Mouse (Mus musculus): ENCODE measurements around the gene 1110017D15Rik.
A peak's percentile ranks its signal among the peaks of the same experiment; 100 is the strongest.

1110017D15Rik gene

DNA sequence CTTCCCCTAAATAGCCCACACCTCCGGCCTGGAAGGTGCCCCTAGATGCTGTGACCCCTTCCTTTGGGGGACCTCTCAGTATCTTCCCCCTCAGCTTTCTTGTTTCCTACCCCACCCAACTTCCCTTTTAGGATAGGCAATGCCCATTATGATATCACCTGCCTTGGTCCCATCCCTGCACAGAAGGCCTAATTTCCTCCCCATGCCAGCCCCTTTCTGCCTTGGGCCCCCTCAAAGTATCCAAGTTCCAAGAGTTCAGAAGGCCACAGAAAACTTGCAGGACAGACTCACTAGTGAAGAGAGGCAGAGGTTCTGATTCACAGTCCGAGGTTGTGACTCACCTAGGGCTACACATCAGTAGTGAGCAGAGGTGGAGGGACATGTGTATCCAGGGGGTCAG, at the start of gene 1110017D15Rik:
Gene 1110017D15Rik (minus strand): TSS at position 101 of the 400 bp plus-strand sequence.
- no peak for DNase-seq (ENCODE audit: low read depth, low spot score)

DNA sequence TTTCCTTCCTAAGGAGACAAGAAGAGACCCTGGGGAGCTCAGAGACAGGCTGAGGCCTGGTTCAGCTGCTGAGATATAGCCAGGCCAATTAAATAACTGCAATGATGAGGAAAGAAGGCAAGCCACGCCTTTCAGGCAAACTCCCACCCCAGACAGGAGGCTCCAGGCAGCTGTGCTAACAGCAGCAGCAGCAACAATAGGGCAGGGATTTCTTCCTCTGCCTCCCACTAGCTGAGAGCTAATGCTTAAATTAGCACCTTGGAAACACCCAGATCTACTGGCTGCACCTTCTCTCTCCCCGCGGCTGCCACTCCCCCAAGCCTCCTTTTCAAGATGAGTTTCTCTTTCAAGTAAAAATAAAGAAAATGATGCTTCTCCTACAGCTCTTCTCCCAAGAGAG, 49.0 kb upstream of the 1110017D15Rik start:
- DNase-seq (ENCODE audit: low read depth, low spot score), result peak; percentile 38

DNA sequence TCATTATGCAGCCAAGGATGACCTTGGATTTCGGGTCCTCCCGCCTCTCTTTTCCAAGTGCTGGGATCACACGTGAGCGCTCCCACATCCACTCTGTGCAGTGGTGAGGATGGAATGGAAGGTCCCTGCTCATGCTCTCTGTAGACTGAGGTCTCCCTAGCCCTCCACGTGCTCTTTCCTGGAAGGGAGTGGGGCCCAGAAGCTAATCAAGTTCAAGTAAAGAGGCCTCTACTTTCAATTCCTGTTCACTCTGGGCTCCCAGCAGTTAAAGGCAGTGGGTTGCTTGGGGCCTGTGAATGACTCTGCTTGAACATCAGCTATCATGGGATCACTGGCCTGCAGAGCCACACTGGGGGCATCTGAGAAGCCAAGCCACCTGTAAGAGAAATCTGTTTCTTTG, 46.2 kb upstream of the 1110017D15Rik start:
- DNase-seq (ENCODE audit: low read depth, low spot score), result no peak

DNA sequence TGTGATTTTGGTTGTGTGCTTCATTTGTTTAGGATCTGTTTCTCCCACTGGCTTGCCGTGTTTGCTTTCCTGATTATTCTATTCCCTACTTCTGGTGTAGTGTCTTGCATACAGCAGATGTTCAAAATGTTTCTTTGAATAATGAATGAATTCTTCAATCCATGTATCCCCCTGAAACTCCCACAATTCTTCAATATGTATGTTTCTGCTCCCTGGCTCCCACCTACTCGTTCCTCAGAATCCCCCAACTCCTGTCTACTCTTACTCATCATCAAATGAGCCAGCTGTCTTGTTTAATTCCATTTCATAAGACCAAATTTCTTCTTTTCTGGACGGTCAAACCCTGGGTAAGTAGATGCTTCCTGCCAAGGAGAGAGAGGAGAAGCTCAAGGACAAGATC, 40.0 kb upstream of the 1110017D15Rik start:
- no peak for DNase-seq (ENCODE audit: low read depth, low spot score)

DNA sequence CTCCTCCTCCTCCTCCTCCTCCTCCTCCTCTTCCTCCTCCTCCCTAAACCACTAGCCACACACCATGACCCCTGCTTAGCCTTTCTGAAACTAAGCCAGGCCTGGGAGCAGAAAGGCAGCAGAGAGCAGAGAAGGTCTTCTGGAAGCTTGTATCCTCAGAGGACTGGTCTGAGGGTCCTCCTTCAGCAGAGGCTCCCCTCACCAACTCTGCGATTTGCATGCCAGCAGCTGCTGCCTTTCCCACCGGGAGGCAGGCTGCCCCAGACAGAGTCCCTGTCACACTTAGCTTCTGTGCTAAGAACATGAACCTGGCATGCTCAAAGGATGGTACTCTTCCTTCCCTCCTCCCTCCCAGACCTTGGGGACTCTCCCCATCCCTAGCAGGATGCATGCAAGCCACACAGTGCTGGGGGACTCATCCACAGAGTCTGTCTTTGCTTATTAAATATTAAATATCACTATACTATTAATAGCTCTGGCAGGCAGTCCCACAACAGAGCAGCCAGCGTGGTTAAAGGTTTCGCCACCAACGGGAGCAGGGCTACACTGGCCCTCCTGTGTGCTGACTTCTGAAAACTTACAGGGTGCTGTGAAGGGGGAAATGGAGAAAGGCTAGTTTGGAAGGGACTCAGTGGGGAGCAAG, 39.3 kb upstream of the 1110017D15Rik start:
- no peak for DNase-seq (ENCODE audit: low read depth, low spot score)

DNA sequence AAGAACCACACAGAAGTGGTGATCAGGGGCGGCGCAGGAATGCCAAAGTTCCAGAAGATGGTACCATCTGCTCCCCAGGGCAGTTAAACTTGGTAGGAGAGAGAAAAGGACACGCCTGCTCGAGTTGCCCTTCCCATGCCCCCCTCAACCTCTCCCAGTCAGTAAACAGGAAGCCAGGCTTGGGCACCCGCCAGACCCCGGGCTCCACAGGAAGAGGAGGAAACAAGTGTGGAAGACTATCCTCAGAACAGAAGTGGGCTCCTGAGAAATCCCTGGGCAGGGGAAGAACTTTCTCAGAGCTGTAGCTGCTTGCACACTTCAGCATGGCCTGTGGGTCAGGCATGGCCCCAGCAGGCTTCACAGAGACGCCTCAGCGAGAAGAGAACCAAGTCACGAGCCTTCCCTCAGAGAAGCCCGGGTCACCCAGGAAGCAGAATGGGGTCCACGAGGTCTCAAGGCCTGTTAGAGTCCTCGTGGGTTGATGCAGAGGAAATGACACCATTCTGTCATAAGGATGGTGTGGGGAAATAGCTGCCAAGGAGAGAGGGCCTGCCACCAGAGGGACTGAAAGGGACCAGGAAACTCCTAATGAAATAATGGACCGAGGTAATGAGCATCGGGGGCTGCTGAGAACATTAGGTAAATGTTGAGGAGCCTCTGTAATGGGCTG, 38.0 kb upstream of the 1110017D15Rik start:
- DNase-seq (ENCODE audit: low read depth, low spot score), result no peak

DNA sequence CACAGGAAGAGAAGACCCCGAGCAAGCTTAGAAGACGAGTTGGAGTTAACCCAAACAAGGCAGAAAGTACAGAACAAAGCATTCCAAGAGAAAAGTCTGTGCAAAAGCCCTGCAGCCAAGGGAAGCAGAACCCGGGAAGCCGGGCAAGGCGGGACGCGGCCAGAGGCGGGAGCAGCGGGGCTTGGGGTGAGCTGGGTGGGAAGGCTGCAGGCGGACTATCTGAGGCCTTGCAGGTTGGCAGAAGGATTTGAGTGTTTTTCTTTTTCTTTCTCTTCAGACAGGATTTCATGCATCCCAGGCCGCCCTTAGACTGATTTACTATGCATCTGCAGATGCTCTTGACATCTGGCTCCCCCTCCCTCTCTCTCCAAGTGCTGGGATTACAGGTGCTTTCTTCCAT, 36.0 kb upstream of the 1110017D15Rik start:
- DNase-seq (ENCODE audit: low read depth, low spot score), result no peak

DNA sequence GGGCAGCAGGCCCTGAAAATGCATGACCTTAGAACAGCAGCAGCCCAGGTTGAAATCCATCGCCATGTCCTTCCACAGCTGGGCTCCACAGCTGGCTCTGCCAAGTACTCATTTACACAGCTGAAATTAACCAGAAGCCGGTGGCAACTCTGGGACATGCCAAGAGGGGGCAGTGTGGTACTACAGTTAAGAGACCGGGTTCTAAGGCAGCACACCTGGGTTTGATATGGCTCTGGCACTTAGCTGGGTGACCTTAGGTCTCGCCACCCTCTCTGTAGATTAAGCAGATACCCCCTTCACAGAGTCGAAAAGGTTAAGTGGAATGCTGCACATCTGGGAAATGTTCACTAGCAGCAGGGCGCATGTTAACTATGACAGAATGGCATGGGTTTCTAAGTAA, 35.4 kb upstream of the 1110017D15Rik start:
- peak; percentile 81 for DNase-seq (ENCODE audit: low read depth, low spot score)

DNA sequence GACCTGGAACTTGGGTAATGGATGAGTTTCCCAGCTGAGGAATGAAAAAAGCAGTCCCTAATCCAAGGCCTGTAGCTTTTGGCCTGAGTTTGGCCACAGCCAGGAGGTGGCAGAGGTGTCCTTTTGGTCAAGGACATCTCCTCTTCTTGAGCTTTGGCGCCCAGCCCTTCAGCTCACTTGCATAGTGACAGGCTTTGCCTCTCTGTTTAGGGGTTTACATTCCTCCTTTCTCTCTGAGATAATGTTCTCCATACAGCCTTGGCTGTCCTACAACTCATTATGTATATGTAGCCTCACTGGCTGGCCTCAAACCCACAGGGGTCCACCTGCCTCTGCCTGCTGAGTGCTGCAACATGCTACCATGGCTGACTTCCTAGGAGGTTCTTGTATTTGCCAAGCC, 30.0 kb upstream of the 1110017D15Rik start:
- no peak for DNase-seq (ENCODE audit: low read depth, low spot score)

DNA sequence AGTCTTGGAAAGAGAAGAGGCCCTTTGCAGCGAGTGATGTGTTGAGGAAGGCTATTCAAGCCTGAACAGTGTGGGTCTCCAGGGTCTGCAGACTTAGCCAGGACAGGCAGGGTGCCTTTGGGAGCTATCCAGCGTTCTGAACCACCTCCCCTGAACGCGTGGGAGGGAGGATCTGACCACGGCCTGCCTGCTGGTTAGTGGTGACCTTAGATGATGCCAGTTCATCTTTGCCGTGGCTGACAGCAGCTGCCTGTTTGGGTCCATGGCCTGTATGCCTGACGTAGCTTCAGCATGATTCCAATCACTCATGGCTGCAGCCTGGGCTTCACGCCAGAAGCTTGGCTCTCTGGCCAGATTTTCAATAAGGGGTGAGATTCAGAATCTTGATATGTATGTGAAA, 28.9 kb upstream of the 1110017D15Rik start:
- peak; percentile 62 for DNase-seq (ENCODE audit: low read depth, low spot score)

DNA sequence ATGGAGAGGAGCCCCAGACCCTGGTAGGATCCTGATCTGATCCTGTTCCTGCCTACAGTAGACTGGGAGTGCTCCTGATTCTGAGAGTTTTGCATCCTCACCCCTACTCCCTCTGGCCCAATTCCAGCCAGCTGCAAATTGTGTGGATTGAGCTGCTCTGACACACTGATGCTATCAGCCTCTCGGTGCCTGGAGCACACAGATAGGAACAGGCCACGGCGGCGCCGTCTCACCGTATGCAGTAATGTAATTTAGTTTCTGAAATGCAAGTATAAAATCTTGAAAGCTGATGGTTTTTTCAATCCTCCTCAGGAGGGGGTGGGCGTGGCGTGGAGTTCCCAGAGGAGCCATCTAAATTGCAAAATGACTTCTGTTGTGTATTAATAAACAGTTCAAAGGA, 25.0 kb upstream of the 1110017D15Rik start:
- no peak for DNase-seq (ENCODE audit: low read depth, low spot score)

DNA sequence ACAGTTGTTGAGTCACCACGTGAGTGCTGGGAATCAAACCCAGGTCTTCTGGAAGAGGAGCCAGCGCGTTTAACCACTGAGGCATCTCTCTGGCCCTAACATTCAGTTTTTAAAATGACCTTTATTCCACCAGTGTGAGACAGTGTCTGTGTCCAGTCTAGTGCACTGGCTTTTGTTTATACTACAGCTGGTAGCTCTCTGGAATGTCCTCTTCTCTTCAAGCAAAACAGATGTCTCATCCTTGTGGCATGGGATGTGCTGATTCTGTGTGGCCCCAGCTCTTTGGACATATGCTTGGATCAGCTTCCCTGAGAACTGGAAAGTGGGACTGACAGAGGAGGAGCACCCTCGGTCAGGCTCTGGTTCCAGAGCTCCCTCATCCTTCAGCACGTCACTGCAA, 17.7 kb upstream of the 1110017D15Rik start:
- no peak for DNase-seq (ENCODE audit: low read depth, low spot score)

DNA sequence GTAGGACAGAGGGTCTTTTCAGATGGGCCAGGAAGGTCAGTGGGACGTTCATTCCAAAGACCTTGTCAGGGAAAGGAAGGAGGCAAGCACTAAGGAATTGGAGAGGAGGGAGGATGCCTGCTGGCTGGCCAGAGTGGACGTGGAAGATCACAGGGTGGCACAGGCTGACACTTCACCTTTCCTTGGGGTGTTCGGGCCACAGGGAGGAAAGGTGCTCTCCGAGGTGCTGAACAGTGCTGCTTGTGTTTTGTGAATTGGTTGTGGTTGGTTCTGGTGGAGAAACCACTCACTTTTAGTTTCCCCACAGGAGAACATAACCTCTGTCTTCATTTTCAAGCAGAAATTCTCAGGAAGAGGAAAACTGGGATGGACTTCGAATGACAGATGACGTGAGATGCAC, 15.3 kb upstream of the 1110017D15Rik start:
- peak; percentile 60 for DNase-seq (ENCODE audit: low read depth, low spot score)

DNA sequence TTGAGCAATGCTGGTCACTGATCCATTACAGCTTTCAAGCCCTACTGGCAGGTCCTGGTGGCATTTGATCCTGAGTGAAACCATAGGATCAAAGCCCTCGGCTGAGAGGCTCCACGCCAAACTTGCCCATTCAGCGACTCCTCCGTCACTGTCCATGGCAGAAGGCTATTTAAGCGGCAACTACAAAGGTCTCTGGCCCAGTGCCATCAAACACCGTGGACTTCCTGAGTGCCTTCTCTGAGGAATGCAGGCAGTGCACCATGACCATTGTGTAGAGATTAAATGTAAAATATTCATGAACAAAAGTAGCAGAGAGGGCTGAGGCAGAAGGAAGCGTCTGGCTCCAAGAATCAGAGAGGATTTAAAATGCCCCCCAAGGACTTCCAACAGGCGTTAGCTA, 10.9 kb upstream of the 1110017D15Rik start:
- no peak for DNase-seq (ENCODE audit: low read depth, low spot score)

DNA sequence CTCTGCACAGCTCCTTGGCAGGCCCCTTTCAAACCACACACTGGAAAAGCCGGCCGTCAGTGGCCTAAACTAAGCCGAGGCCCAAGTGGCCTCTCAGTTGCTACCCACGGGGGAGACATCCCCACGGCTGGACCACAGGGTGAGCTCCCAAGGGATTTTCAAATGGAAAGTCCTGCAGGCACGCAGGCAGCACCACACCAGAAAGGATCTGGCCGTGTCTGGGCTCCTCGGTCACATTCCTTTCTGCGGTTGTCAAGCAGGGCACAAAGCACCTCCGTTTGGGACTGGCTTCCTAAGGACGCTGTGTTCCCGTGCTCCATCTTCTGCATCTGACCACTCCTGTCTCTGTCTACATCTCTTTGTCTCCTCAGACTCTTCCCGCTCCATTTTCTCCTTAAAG, 9.9 kb upstream of the 1110017D15Rik start:
- DNase-seq (ENCODE audit: low read depth, low spot score), result no peak

DNA sequence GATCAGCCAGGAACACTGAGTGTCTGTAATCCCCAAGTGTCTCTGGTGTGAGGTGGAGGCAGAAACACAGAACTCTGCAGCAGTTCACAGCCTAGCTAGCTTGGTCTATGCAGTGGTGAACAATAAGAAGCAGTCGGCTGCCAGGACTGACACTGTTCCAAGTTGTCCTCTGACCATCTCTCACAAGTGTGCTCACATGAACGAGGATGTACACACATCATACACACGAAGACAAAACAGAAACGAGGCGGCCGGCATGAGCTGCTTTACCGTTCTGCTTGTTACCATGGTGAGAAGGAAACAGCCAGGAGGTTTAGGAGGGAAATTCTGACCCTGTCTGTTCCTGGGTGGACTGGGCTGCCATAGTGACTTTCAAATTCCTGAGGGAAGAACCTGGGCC, 9.4 kb upstream of the 1110017D15Rik start:
- no peak for DNase-seq (ENCODE audit: low read depth, low spot score)

DNA sequence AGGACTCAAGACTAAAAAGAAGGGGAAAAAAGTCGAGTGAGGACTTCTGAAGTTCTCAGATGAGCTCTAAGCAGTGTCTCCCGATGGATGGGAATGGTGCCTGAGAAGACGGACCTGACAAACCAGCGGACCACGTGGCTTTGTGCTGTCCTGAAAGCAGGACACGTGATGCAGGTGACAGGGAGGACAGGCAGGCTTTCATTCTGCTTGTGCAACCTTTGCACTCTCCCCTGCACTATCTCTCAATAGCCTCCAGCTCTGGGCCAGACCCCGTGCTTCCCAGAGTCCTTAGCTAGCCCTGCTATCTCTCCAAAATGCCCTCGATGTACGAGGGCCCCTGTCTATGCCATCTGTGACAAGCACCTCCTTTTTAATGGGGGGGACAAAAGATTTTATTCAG, 7.7 kb upstream of the 1110017D15Rik start:
- no peak for DNase-seq (ENCODE audit: low read depth, low spot score)

DNA sequence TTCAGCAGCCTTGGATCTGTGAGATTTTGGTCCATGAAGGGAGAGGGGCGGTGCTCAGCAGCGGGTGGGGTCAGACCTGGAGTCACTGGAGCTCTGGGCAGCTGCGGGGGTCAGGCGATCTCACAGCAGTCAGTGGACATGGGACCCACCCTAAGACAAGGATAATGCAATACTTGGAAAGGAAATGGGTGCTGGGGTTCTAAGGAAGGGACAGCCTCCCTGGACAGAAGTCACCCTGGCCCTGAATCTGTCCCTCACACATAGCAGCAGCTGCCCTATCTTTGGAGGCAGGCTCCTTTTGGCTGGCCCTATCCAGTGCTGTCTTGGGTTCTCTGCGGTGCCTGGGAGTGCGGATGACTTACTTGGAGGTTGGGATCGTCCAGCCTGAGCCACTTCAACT, 6.7 kb upstream of the 1110017D15Rik start:
- DNase-seq (ENCODE audit: low read depth, low spot score), result no peak

DNA sequence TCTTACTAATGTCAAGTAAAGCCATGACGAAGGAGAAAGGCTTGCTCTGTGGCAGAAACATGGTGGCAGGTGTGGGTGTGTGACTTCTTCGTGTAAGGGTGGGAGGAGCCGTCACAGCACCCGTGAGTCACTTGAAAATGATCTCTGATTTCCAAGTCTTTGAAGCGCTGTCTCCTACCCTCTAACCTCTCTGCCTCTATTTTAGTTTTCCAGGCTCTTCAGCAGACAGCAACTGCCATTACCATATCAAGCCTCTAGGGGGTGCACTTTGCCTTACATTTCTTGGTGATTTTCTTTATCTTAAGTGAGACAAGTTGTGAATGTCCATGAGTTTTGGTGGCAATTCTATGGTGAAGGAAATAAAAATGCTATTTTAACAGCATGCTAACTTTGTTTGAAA, 5.7 kb upstream of the 1110017D15Rik start:
- peak; percentile 69 for DNase-seq (ENCODE audit: low read depth, low spot score)

DNA sequence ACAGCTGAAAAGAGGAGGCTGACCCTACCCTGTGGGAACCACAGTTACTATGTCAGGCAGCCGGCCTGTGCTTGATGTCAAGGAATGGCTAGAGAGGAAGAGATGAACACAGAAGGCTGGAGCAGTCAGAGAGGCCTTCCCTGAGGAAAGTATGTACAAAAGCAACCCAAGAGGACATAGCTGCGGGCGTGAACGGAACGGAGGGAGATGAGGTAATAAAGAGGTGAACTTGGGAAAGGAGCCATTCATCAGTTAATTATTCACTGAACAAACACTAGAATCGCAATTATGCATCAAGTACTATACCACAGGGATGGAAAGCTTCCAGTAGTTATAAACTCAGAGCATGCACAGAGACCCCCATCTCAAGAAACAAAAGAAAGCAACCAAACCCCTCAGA, 5.0 kb upstream of the 1110017D15Rik start:
- no peak for DNase-seq (ENCODE audit: low read depth, low spot score)

DNA sequence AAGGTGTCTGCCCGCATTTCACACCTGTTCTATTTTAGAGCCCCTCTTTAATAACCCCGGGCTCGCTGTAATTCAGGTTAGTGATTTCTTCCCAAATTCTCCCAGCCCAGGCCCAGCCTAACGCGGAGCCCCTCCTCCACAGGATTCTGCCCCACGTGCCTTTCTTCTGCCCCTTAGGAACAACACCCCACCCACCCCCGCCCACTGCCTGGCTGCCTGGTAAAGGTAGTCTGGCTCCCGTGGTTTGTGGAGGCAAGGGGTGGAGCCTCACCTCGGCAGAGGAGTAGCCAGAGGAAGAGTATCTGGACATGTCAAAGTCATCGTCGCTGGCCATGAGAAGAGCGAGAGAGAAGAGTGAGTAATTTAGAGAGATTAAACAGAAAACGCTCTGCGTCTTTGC, 3.5 kb upstream of the 1110017D15Rik start:
- peak; percentile 71 for DNase-seq (ENCODE audit: low read depth, low spot score)

DNA sequence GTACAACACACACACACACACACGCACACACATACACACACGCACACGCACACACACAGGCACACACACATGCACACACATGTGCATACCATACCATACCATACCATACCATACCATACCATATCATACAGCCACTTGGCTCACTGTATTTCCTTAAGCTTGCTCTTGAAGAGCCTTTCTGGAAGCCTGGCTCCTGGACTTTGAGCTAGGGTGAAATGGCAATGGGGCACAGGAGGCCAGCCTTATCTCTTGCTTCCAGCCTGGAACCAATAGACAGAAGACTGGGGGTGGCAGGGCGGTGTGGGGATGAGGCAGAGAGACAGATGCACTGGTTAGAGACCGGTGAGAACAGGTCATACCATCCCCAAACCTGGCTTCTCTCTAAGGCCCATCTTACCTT, 2.1 kb upstream of the 1110017D15Rik start:
- no peak for DNase-seq (ENCODE audit: low read depth, low spot score)

DNA sequence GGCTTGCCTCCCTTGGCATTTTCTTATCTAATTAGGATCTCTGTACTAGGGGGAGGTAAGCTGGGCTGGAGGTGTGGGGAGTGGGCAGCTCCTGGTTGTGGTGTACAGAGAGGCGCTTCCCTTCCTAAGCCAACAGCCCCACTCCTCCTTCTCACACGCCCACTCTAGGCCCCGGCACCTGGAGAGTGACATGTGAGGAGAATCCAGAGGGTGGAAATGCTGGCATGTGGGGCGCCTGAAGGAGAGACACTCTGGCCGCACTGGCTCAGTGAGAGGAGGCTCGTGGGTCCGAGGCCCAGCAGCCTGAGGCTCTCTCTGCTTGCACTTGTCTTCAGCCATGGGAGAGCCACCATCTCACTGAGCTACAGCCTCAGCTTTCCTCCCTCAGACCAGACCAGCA, 1.2 kb upstream of the 1110017D15Rik start:
- DNase-seq (ENCODE audit: low read depth, low spot score), result no peak

DNA sequence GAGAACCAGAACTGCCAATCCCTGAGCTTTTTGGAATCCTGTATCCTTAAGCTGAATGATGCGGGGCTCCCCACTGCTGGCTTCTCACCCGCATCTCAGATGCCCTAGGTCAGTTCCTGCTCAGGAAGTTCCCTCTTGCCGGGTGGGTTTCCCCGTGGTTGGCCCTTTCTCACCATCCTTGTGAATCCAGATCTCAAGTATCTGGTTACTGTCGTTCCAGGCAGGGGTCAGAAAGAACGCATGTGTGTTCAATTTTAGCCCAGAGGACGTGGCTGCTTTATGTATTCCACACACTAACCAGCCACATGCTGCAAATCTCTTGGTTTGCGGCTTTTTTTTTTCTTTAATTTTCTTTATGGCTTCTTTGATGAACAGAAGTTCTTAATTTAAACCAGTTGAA, 3.4 kb downstream of the 1110017D15Rik start:
- no peak for DNase-seq (ENCODE audit: low read depth, low spot score)
